Mouse (Mus musculus) hindbrain, embryonic 16.5 days (tissue): ENCODE results near the gene Tigd4. TPM values are rescaled to one million over a fixed set of nuclear protein-coding genes. Genes with fewer than 3 reads are reported as not detected.

Experiments used
- ATAC-seq: fragments of 200-750 bp; cut with Nextera tagmentation; 2 replicates; pipeline ENCODE4 v1.8.0; 2017; ENCODE audit warnings: moderate TSS enrichment, moderate library complexity
- H3K27ac ChIP-seq: fragments of 300-500 bp; sonication (generic); 2 replicates; pipeline ENCODE4 v1.5.1; 2014; ENCODE audit warnings: low read depth, mild to moderate bottlenecking, control low read depth, low read length, moderate library complexity
- H3K27me3 ChIP-seq: fragments of 300-500 bp; sonication (generic); replicated peaks from 2 replicates; pipeline ENCODE4 v1.6.1; 2014; ENCODE audit warnings: low read length; ENCODE audit not compliant: control insufficient read depth, insufficient read depth
- H3K36me3 ChIP-seq: fragments of 300-500 bp; sonication (generic); 2 replicates; pipeline ENCODE4 v1.6.1; 2014; ENCODE audit warnings: mild to moderate bottlenecking, low read length, moderate library complexity, mixed read lengths; ENCODE audit not compliant: control insufficient read depth, insufficient read depth
- H3K4me1 ChIP-seq: fragments of 300-500 bp; sonication (generic); 2 replicates; pipeline ENCODE4 v1.6.1; 2014; ENCODE audit warnings: low read depth, low read length; ENCODE audit not compliant: control insufficient read depth, insufficient read depth
- H3K4me2 ChIP-seq: fragments of 300-500 bp; sonication (generic); 2 replicates; pipeline ENCODE4 v1.6.1; 2014; ENCODE audit warnings: mild to moderate bottlenecking, low read length, control low read depth, moderate library complexity
- H3K4me3 ChIP-seq: fragments of 300-500 bp; sonication (generic); 2 replicates; pipeline ENCODE4 v1.5.1; 2014; ENCODE audit warnings: mild to moderate bottlenecking, low read length, control low read depth, moderate library complexity
- H3K9ac ChIP-seq: fragments of 300-500 bp; sonication (generic); 2 replicates; pipeline ENCODE4 v1.6.1; 2014; ENCODE audit warnings: low read depth, mild to moderate bottlenecking, control low read depth, low read length, moderate library complexity
- H3K9me3 ChIP-seq: fragments of 300-500 bp; sonication (generic); 2 replicates; pipeline ENCODE4 v1.6.1; 2014; ENCODE audit warnings: mild to moderate bottlenecking, low read length, moderate library complexity; ENCODE audit not compliant: control insufficient read depth
- WGBS: fragments of 180-500 bp; shearing (Covaris S2); extraction: QIAGEN DNeasy Blood & Tissue Kit; methylation state at CpG from one replicate; pipeline ENCODE4 v1.1.7; 2014; 5-methylcytosine and 5-hydroxymethylcytosine counted together
- polyA plus RNA-seq: library from polyadenylated mRNA; unstranded; fragments of >200 nt; fragmentation: Nextera tagmentation; extraction: Ambion mirVana; gene quantifications from 2 replicates; pipeline ENCODE4 v1.2.1, GENCODE M21; 2015

Tigd4 gene
- polyA plus RNA-seq, 1 experiment from 2014 or later: 0.04 TPM

GRCm38 (mm10) chr3:84622026-84622425 lies 28.7 kb downstream of the Tigd4 start:
- WGBS: 61% methylated on average over 3 of the region's 3 CpGs

DNA sequence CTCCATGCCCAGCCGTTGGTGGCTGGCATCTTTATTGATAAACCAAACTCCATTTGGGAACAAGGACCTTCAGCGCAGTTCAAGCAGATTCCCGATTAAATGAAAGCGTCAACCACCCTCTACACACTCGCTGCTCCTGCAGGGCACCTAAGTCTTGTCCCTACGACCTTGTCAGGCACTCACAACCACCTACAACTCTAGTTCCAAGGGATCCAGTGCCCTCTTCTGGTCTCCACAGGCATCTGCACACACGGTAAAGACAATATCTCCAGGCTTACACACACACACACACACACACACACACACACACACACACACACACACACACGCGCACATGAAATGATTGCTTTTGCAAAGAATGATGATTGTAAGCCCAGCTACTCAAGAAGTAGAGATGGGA lies 38.2 kb downstream of the Tigd4 start:
- Histone ChIP-seq H3K4me3 (no peak overlapping the region), H3K4me1 (no peaks in the 10 kb centered on the region), H3K36me3 (no peaks in the 10 kb centered on the region), H3K4me2 (no peak overlapping the region), H3K9ac (no peak overlapping the region), H3K9me3 (no peaks in the 10 kb centered on the region), H3K27ac (no peak overlapping the region), H3K27me3 (no peaks in the 10 kb centered on the region)
- no peak for ATAC-seq
- 96% methylated on average over 9 of the region's 9 CpGs for WGBS

More at GRCm38 (mm10) chr3:84622026-84622425, 28.7 kb downstream of the Tigd4 start:
- H3K9ac ChIP-seq: no peak overlapping the region
- ATAC-seq: no peak
- H3K27me3 ChIP-seq: no peaks in the 10 kb centered on the region
- no peak overlapping the region for H3K27ac ChIP-seq
- no peak overlapping the region for H3K4me2 ChIP-seq
- no peak overlapping the region for H3K4me3 ChIP-seq
- H3K4me1 ChIP-seq: peaks cover 6% of the 10 kb centered on the region; the same call in 1 of the 2 replicates
- no peaks in the 10 kb centered on the region for H3K36me3 ChIP-seq
- no peaks in the 10 kb centered on the region for H3K9me3 ChIP-seq

- WGBS: 70% methylated on average over 6 of the region's 6 CpGs
- H3K4me3 ChIP-seq: no peak overlapping the region
- H3K4me2 ChIP-seq: no peak overlapping the region
- H3K9ac ChIP-seq: no peak overlapping the region
- no peaks in the 10 kb centered on the region for H3K4me1 ChIP-seq
- H3K36me3 ChIP-seq: no peaks in the 10 kb centered on the region
- H3K27ac ChIP-seq: no peak overlapping the region
- H3K27me3 ChIP-seq: no peaks in the 10 kb centered on the region
- ATAC-seq: no peak
- no peaks in the 10 kb centered on the region for H3K9me3 ChIP-seq
These were observed 43.7 kb downstream of the Tigd4 start for GRCm38 (mm10) chr3:84637095-84637494.

- Histone ChIP-seq H3K9ac (no peak overlapping the region), H3K9me3 (no peaks in the 10 kb centered on the region), H3K36me3 (no peaks in the 10 kb centered on the region), H3K4me1 (no peaks in the 10 kb centered on the region), H3K4me3 (no peak overlapping the region), H3K27ac (no peak overlapping the region), H3K27me3 (no peaks in the 10 kb centered on the region), H3K4me2 (no peak overlapping the region)
- 74% methylated on average over 12 of the region's 12 CpGs for whole genome bisulfite sequencing
- ATAC-seq: no peak
These were observed 44.7 kb downstream of the Tigd4 start for GRCm38 (mm10) chr3:84637890-84638578.

DNA sequence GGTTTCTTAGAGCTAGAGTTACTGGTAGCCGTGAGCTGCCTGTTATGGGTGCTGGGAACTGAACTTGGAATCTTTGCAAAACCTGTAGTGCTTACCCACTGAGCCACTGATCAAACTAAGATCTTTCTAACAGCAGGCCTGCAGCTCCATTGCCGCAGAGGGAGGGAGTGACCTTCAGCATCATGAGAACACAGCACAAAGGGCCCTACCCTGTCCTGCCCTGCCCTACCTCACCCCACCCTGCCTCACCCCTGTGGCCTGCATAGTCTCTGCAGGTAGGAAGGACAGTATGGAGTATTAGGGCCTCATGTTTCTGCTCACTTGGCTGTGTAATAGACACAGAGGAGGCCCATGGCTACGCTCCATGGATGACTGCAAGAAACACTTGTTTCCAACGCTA lies 45.5 kb downstream of the Tigd4 start:
- ATAC-seq: no peak

DNA sequence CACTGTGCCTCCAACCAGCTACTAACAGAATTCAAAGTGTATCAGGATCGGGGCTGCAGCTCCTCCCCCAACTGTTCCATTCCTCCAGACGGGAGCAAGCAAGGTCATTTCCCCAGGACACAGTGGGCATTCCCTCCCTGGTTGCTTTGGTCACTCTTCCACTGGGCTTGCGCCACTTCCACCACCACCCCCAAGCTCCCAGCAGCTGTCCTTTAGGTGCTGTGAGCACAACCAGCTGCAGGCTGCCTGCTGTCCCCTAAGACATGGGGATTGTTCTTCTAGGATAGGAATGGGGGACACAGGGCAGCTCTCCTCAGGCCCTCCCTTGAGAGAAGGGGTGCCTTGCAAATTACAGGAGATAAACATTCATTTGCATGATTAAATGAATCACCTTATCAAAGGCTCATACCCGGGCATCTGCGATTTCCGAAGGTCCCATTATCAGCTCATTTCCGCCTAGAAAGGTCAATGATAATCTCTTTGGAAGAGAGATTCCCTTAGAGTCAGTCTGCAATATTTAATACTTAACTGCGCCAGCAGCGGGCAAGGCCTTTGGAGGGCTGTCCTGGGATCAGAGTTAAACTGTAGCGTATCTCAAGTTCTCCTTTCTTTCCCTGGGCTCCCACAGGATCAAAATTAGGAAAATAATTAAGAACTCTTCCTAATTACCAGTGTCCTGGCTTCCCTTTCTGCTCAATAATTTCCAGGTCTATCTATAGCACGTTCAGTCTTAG lies 46.6 kb downstream of the Tigd4 start:
- no peaks in the 10 kb centered on the region for H3K27me3 ChIP-seq
- WGBS: 39% methylated on average over 11 of the region's 11 CpGs
- no peak for ATAC-seq
- no peaks in the 10 kb centered on the region for H3K4me1 ChIP-seq
- no peaks in the 10 kb centered on the region for H3K36me3 ChIP-seq
- H3K4me2 ChIP-seq: no peak overlapping the region
- no peak overlapping the region for H3K27ac ChIP-seq
- no peak overlapping the region for H3K9ac ChIP-seq
- no peaks in the 10 kb centered on the region for H3K9me3 ChIP-seq
- no peak overlapping the region for H3K4me3 ChIP-seq

More for the DNA sequence above, 45.5 kb downstream of the Tigd4 start:
- H3K4me3 ChIP-seq: no peak overlapping the region
- 84% methylated on average over 4 of the region's 4 CpGs for WGBS
- H3K27me3 ChIP-seq: no peaks in the 10 kb centered on the region
- H3K27ac ChIP-seq: no peak overlapping the region
- no peak overlapping the region for H3K4me2 ChIP-seq
- H3K36me3 ChIP-seq: no peaks in the 10 kb centered on the region
- no peaks in the 10 kb centered on the region for H3K4me1 ChIP-seq
- H3K9me3 ChIP-seq: no peaks in the 10 kb centered on the region
- no peak overlapping the region for H3K9ac ChIP-seq

DNA sequence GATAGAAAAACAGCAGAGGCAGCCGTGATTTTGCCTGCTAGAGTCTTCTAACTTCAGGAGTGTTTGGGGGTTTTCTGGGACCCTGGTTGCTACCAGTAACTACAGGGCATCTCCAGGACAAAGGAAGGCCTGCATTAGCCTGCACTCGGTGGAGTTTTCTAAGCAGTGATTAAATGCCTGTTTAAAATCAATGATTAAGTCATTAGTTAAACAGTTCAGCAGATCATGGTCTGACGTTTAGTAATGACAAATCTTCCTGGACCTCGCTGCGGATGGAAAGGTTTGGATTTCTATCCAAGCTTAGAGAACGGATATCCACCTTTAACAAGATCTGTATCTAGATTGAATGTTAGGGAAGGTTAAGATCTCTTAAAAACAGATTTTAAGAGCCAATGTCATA lies 47.2 kb downstream of the Tigd4 start:
- Histone ChIP-seq H3K36me3 (no peaks in the 10 kb centered on the region), H3K27ac (no peak overlapping the region), H3K4me2 (no peak overlapping the region), H3K4me1 (no peaks in the 10 kb centered on the region), H3K4me3 (no peak overlapping the region), H3K27me3 (no peaks in the 10 kb centered on the region), H3K9ac (no peak overlapping the region), H3K9me3 (no peaks in the 10 kb centered on the region)
- no peak for ATAC-seq
- 42% methylated on average over 6 of the region's 6 CpGs for WGBS

GRCm38 (mm10) chr3:84641391-84641790 lies 48.0 kb downstream of the Tigd4 start:
- no peak overlapping the region for H3K9ac ChIP-seq
- no peaks in the 10 kb centered on the region for H3K9me3 ChIP-seq
- H3K4me2 ChIP-seq: no peak overlapping the region
- no peak overlapping the region for H3K27ac ChIP-seq
- WGBS: 89% methylated on average over 2 of the region's 2 CpGs
- no peak for ATAC-seq
- H3K36me3 ChIP-seq: no peaks in the 10 kb centered on the region
- no peak overlapping the region for H3K4me3 ChIP-seq
- H3K4me1 ChIP-seq: no peaks in the 10 kb centered on the region
- no peaks in the 10 kb centered on the region for H3K27me3 ChIP-seq

- Histone ChIP-seq H3K27me3 (no peaks in the 10 kb centered on the region), H3K27ac (no peak overlapping the region), H3K4me1 (no peaks in the 10 kb centered on the region; the same call in 1 of the 2 replicates), H3K4me2 (no peak overlapping the region), H3K9ac (no peak overlapping the region), H3K9me3 (no peaks in the 10 kb centered on the region), H3K4me3 (no peak overlapping the region), H3K36me3 (no peaks in the 10 kb centered on the region)
- 43% methylated on average over 4 of the region's 4 CpGs for WGBS
- no peak for ATAC-seq
These were observed 49.6 kb downstream of the Tigd4 start for GRCm38 (mm10) chr3:84642942-84643341.
